Mouse (Mus musculus) heart, adult 11 months (tissue): ENCODE results near the gene Zdhhc14.

ENCODE experiments used
- DNase-seq: peaks from one replicate; pipeline ENCODE4 v3.0.0; 2022

Zdhhc14 gene

DNA sequence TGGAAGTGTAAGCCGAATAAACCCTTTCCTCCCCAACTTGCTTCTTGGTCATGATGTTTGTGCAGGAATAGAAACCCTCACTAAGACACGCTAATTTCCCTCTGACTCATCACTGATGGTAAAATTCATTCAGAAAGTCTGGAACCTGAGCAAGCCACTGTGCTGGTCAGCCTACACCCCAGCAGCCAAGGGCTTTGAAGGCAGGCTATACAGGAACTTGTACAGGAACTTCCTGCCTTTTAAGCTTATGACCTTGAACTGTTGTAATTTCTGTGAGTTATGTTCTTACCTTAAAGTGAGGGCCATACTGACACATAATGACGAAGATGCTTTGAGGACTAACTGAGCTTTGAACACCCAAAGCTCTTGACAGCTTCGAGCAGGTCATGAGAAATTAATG is 67.9 kb downstream of the Zdhhc14 start:
- DNase-seq, result no peak

DNA sequence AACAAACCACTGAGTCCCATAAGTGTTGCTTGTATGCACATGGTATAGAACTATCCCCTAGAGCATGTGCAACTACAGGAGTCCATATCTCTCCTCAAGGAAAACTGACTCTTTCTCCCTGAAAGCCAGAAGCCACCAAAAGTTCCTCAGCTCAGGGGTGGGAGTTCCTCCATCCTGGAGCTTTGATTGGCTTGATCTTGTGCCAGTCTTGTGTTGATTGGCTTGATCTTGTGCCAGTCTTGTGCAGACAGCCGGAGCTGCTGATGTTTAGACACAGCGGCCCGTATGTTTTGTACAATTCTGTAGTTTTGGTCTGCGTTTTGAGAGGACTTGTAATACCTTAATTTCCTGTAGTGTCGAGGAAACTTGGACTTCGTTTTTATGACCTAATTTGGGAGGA is 70.8 kb downstream of the Zdhhc14 start:
- DNase-seq, result no peak

- DNase-seq, result no peak
These were observed 73.6 kb downstream of the Zdhhc14 start for GRCm38 (mm10) chr17:5566006-5566405.

DNA sequence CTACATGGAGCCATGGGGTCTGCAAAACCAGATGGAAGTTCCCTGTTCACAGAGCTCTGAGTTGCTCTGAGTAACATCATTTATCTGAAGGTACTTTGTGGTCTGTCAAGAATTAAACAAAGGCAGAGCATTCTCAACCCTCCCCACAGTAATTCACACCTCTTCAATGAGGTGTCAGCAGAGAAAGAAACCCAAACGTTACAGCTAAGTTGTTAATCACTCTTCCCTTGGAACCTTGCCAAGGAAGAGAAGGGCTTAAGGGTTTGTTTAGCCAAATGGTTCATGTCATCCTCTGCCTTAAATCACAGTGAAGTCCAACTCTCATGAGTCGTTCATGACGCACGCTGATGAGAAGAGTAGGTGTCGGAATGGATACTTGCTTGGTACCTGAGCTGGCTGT is 75.6 kb downstream of the Zdhhc14 start:
- no peak for DNase-seq

DNA sequence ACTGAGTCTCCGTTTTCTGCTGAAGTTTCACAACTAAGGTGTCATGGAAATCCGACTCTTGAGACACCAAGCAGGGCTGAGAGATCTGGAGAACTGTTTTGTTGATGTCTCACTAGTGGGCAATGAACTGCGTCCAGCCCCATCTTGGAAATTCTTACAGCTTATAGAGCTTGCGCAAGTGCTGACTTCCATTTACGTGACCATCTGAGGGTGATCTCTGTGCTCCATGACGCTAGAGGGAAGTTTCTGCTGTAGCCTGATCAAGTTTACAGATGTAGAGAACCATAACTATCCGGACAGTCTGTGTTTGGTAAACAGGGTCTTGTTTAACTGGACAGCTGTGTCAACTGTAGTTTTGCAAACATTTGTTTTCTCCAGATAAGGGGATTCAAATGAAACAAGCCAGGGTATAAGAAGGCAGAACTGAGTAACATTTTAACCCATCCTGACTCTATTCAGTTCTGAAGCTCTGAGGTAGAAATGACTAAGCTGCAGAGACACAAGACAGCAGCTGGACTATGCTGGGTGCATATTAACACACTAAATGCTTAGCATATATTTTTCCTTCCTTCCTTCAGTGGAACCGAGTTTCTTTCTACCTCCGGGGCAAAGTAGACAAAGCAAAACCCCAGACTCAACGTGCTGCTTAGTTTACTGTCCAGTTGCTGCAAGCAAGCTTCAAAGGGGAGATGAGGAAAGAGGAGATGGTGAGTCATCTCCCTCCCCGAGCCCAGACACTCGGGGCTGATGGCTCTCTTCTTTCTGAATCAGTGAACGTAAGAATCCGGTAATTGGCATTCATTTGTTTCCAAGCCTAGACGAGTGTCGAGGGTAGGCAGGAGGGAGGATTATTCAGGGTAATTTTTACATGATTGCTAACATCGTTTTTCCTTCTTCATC is 77.0 kb downstream of the Zdhhc14 start:
- no peak for DNase-seq

DNA sequence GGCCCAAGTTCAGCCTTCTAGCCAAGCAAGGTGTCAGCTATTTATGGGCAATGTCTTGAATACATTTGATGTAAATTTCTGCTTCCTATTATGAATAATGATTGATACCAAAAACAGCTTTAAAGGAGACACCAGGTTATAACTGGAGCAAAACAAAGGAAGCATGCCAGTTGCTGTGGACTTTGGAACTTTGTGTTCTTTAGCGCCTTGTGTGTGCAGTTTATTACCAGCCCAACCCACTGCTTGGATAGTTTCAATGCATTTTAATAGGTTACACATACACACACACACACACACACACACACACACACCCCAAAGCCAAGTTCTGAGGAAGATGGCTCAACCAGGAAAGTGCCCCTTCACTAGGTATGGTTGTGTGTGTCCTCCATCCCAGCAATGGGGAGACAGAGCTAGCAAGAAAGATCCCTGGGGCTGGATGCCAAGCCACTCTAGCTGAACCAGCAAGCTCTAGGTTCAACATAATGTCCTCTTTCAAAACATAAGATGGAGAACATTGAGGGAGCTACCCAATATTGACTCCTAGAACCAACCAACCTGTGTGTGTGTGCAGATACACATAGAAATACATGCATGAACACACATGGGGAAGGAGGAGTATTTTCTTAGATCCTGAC is 79.9 kb downstream of the Zdhhc14 start:
- DNase-seq, result no peak

DNA sequence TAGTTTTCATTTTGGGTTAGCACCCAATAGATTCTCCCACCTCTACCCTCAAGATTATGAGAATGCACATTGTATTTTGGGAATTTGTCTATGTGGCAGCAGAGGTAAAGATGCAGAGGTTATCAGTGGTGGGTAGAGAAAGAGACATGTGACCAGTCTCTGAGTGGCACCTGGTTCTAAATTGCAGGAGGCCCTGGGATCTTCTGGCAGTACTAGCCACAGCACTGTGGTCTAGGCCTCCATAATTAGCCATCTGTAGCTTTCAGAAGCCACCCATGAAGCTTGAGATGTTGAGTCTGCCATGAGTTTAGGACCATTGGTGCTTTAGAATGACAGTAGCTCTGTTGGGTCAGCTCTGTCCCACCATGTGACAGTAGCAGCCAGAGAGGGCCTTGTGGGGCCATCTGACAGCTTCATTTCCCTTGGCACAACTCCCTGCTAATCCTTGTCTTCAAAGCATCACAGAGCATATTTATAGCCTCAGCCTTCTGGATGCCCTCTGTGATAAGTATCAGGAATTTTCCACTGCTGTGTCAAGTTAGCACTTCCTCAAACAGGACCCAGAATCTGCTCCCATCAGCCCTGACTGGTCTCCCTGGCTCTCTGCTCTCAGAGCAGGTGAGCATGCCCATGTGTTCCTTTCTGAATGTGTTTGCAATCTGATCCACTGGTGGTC is 80.5 kb downstream of the Zdhhc14 start:
- peak; percentile 96 for DNase-seq

DNA sequence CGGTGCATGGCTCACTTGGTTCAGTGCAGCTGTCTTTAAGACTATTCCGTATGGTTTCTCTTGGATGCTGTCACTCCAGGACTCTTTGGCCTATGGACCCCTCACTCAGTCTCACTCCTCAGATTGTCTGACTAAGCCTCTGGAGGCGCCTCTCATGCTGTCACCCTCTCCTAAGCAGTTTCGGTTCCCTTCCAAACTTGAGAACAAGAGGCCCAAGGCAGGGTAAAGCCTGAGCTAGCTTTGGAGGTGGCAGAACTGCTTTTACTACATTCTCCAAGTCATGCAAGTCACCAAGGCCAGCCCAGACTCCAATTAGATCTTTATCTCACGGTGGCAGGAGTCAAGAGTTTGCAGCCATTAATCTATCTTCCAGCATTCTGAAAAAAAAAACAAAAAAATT is 82.3 kb downstream of the Zdhhc14 start:
- DNase-seq, result peak; percentile 95

- DNase-seq, result no peak
These were observed 83.2 kb downstream of the Zdhhc14 start for GRCm38 (mm10) chr17:5575518-5575917.

DNA sequence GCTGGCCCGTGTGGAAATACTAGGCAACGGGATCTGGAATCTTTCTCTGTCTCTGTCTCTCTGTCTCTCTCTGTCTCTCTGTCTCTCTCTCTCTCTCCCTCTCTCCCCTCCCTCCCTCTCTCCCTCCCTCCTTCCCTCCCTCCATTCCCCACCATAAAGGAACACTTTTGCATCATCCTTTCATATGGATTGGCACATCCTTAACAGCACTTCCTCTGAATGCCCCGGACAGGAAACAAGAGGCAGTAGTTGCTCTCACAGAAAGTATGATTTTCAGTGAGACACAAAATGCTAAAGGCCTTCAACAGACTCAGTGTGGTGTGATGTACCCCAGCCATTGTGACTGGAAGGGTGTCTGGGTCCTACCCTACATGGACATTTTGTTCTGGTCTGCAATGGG is 89.9 kb downstream of the Zdhhc14 start:
- DNase-seq, result no peak

GRCm38 (mm10) chr17:5582937-5583336 is 90.6 kb downstream of the Zdhhc14 start:
- DNase-seq, result no peak

GRCm38 (mm10) chr17:5583472-5584145 is 91.3 kb downstream of the Zdhhc14 start:
- no peak for DNase-seq

DNA sequence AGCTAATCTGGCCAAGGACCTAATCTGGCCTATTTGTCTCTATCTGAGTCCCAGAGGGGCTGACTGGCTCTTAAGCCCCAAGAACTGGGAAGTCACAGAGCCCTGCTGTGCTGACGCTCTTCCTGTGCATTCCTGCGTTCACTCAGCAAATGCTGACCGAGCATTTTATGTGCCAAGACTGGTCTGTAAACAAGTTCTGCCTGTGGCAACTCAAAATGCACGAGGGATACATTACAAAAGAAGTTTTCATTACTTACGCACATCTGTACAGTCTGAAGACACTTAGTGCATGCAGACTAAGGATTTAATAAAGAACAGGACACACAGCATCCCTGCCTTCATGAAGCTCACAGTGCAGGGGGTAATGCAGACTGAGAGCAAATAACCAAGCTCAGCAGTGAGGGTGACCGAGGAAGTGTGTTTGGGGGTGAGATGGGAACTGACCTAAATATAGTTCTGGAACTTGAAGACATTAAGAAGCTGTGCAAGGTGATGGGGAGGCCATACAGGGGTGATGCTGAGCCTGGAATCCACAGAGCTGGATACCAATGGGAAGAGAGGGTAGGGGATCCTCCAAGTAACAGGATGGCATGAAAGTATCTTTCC is 99.3 kb downstream of the Zdhhc14 start:
- peak; percentile 97 for DNase-seq

DNA sequence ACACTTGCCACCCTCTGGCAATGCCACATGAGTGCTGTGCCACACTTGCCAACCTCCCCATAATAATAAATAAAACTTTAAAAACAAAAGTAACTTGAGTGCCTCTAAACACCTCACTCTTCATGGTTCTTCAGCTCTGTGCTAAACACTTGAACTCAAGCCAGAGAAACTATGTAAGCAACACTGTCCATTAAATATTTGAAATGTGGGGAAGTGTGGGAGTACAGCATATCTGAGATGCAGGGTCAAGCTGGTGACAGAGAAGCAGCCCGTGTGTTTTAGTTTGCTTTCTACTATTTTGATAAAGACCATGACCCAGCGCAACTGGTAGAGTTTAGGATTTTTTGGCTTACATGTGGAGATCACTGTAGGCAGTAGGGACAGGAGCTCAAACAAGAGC is 100.7 kb downstream of the Zdhhc14 start:
- DNase-seq, result no peak

DNA sequence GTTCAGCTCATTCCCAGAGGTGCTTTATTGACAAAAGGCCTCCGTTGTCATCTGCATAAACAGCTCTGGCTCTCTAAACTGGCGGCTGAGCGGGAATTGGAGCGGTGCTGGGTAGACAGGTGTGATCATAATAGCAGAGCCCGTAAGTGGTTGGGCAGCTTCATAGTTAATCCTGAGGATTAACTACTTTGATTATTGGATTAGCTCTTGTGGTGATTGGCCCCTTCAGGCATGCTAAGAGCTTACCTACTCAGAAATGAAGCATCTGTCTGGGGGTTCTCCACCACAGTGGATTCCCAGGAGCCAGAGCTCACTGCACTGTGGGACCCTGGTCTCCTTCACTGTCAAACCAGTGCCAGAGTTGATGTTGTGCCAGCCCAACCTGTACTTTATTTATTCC is 102.7 kb downstream of the Zdhhc14 start:
- no peak for DNase-seq

GRCm38 (mm10) chr17:5596490-5596889 is 104.1 kb downstream of the Zdhhc14 start:
- DNase-seq, result peak; percentile 98

- DNase-seq, result peak; percentile 88
These were observed 106.6 kb downstream of the Zdhhc14 start for GRCm38 (mm10) chr17:5598999-5599398.

- DNase-seq, result peak; percentile 88
These were observed 108.2 kb downstream of the Zdhhc14 start for GRCm38 (mm10) chr17:5600505-5601027.

DNA sequence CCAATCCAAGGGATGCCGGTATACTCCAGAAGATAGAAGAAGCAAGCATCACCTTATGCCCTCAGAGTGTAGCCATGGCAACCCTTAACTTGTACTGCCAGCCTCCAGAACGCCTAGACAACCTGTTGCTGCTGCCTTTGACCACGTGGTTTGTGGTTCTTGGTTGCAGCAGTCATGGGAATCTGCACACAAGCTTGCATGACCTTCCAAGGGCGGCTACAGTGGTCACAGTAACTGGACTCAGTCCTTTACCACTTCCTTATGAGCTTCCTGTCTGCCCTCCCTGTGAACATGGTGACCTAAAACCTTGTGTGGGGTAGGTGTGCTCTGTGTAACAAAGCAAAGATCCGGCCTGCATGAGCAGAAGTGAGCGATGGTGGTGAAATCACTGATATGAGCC is 109.6 kb downstream of the Zdhhc14 start:
- DNase-seq, result peak; percentile 93

GRCm38 (mm10) chr17:5606151-5606591 is 113.8 kb downstream of the Zdhhc14 start:
- DNase-seq, result peak; percentile 87

GRCm38 (mm10) chr17:5607352-5607751 is 115.0 kb downstream of the Zdhhc14 start:
- DNase-seq, result no peak

GRCm38 (mm10) chr17:5609875-5610552 is 117.7 kb downstream of the Zdhhc14 start:
- DNase-seq, result no peak
